Mouse (Mus musculus): ENCODE results near the gene AC170998.1. TPM values are rescaled to one million over a fixed set of nuclear protein-coding genes. Genes with fewer than 3 reads are reported as not detected.
"Not testable (repeated sequence)": the region's sequence is repeated elsewhere in the genome, so short reads cannot be mapped to it uniquely, and the experiment has no call there.

AC170998.1 gene
- total RNA-seq, 2 experiments from 2014 or later = 0.88 TPM; not detected in 1

DNA sequence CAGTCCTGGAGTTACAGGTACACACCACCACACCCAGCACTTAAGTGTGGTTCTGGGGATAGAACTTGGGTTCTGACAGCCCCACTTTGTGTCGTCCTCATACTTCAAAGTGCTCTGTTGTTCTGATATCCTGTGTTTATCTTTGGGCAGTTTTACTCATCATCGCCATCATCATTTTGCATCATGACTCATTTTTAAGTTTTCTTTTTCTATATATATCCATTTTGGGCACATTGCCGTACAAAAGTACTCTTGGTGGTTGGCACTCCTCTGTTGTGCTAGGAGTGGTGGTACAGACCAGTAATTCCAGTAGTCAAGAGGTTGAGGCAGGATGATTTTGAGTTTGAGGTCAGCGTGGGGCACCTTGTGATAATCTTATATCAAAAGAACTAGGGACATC lies 24.7 kb upstream of the AC170998.1 start:
- no peak for DNase-seq (ENCODE audit: low spot score)
- intact Hi-C loops (cut with DNase I) = no loop called here

DNA sequence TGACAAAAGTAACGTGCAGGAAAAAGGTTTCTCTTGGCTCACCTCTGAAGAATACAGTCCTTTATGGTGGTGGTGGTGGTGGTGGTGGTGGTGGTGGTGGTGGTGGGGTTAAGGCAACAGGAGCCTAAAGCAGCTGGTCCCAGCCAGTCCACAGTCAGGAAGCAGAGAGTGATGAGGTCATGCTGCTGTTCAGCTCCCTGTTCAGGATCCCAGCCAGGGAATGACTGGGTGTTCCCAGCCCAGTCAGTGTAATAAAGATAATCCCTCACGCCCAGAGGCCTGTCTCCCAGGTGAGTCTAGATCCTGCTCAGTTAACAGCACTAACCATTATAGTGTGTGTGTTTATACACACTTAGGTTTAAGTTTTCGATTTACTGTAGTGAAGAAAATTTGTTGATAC lies 24.1 kb upstream of the AC170998.1 start:
- no peak for DNase-seq (ENCODE audit: low spot score)
- intact Hi-C loops (cut with DNase I) = no loop called here

DNA sequence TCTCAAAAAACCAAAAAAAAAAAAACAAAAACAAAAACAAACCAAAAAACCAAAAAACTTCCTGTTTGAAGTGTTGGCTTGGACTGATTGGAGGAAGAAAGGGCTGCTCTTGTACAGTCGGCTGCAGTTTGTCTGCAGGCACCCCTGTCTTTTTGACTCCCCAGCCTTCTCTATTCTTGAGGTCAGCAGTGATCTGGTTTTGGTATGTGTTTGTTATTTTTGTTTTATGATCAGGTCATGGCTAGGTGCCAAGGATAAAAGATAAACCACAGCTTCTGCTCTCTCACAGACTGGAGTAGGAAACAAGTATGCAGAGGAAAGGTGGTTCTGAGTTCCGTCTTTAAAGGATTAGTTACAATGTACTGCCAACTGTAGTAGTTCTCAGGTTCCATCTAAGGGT lies 23.2 kb upstream of the AC170998.1 start:
- intact Hi-C loops (cut with DNase I) = no loop called here
- DNase-seq (ENCODE audit: low spot score) = no peak

DNA sequence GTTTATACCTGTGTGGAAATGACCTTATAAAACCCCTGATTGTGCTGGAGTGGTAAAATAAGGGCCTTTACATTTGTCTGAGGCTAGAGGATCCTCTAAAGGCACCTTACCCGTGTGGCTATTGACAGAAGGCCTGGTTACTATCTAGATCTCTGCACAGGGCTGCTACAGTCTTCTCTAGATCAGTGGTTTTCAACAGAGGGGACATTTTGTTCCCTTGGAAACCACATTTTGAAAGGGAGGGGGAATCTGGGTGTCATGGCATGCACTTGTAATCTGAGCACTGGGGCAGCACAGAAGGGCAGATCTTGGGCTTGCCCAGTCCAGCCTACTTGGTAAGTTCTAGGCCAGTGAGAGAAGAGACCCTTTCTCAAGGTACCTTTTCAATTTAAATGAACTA lies 19.2 kb upstream of the AC170998.1 start:
- intact Hi-C loops (cut with DNase I) = no loop called here
- DNase-seq (ENCODE audit: low spot score) = no peak

DNA sequence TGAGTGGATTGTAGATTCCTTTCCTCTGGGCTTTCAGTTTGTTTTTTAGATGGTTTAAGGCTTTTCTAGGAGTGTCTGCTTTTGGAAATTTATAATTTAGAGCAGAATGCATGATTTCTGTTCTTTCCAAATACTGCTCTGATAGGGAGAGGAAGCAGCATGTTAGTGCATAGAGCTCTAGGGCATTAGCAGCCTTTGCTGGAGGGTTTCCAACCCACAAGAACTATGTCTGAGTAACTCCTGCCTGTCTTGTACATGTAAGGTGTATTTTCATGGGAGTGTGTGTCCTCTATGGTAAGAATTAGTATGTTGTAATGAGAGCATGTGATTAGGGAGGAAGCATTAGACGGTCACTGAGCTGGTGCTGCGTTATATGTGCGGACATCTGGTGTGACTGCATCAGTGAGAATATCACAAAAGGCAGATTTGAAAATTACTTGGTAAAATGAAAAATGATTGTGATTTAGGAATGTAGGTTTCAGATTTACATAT lies 18.7 kb upstream of the AC170998.1 start:
- intact Hi-C loops (cut with DNase I) = no loop called here
- no peak for DNase-seq (ENCODE audit: low spot score)

DNA sequence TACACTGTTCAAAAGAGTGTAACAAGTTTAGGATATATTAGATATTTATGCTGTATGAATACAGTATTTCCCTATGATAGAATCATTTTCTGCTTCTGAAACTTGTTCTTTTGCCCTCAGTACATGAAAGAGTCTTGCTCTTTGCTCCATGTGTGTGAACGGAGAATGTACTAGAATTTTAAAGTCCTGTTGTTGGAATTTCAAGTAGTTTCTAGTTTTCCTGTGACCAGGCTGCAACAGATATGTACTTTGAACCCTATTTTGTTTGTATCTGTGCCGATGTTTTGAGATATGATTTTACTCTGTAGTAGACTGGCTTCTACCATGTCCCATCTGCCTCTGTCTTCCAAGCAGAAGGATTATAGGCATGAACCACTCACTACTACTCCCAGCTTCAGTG lies 18.1 kb upstream of the AC170998.1 start:
- no peak for DNase-seq (ENCODE audit: low spot score)
- intact Hi-C loops (cut with DNase I) = no loop called here

DNA sequence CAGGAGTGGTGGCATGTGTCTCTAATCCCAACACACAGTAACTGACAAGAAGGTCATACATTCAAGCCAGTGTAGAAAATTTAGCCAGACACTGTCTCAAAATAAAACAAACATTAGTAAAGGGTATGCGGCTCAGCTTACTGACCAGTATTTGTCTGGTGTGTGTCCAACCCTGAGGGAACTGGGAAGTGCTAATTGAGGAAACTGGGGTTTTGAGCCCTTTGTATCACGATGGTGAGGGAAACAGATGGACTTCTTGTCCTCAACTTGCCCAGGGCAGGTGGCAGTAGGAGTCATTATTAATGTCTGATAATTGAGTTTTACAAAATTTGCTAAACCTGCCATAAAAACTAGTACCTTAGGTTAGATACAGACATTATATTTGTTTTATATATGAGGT lies 16.9 kb upstream of the AC170998.1 start:
- no peak for DNase-seq (ENCODE audit: low spot score)
- intact Hi-C loops (cut with DNase I) = no loop called here

DNA sequence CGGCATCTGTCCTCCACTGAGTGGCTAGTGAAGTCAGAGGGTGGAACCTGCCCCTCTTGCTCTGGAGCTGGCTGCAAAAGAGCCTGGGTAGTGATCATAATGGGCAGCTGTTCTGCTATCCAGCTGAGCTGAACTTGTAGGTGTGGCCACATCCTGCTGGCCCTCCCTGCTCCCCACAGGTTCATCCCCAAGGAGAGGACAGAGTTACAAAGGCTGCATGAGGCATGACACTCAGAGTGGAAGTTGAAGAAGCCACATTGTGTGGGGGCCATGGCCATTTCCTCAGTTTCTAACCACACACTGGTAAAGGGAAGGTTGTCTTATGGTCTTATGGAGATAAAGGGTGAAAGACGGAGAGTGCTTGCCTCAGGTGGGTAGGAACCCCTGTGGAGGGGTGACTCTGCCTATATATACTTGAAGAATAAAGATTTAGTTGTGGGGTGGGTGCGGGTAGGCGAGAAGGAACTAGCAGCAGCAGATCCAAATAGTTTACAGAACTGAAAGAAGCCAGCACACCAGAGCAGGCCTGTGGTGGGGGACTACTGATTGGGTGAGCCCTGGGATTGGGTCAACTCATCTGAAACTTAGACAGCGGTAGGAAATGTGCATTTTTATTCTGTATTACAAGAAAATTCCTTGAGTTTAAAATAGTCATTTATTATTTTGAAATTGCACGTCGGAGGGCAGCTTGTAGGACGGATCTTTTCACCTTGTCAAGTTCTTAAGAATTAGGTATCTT lies 16.2 kb upstream of the AC170998.1 start:
- intact Hi-C loops (cut with DNase I) = no loop called here
- no peak for DNase-seq (ENCODE audit: low spot score)

DNA sequence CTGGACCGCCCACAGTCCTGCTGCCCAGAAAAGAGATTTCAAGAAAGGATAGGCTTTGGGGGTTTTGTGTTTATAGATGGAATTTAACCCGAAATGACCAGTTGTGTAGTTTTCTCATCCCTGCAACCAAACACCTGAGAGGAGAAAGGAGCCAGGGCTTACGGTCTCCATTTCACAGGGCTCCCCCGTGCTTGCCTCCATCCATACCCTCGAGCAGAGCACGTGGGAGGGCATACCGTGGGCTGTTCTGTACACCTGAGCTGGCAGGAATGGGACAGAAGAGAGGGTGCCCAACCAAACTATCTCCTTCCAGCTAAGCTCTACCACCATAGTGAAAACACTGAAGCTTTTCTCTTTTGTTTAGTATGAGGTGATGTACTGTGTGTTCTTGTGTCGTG lies 15.6 kb upstream of the AC170998.1 start:
- intact Hi-C loops (cut with DNase I) = no loop called here
- no peak for DNase-seq (ENCODE audit: low spot score)

DNA sequence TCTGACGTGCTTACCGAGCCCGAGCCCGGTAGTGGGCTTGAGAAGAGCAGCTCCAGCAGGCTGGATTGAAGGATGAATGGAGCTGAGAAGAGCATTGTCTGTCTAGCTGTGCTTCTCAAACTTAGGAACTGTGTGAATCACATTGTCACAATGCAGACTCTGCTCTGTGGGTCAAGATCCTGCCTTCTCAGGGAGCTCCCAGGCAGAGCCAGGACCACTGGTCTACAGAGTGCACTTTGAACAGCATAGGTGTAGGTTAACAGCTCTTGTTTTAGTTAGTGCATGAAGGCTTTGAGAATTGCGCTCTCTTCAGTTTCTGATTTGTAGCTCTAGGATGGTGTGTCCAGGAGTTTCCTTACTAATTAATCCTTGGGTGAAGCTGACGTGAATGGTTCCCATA lies 14.6 kb upstream of the AC170998.1 start:
- intact Hi-C loops (cut with DNase I) = no loop called here
- no peak for DNase-seq (ENCODE audit: low spot score)

DNA sequence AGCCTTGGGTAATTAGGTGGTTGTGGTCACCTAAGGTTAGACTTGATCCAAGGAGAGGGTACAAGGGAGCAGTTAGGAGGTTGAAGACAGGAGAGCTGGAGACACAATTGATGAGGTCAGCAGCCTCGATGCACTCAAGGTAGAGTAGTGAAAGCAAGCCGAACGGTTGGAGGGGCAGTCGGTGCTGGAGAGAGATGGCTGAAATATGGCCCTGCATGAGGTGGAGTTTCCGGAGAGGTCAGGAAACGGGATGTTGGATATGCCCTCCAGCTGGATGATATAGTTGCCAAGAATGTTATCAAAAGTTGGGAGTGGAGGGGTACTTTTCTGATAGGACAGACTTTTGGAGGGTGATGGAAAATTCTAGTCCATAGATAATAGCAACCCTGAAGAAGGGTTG lies 13.6 kb upstream of the AC170998.1 start:
- no peak for DNase-seq (ENCODE audit: low spot score)
- intact Hi-C loops (cut with DNase I) = no loop called here

DNA sequence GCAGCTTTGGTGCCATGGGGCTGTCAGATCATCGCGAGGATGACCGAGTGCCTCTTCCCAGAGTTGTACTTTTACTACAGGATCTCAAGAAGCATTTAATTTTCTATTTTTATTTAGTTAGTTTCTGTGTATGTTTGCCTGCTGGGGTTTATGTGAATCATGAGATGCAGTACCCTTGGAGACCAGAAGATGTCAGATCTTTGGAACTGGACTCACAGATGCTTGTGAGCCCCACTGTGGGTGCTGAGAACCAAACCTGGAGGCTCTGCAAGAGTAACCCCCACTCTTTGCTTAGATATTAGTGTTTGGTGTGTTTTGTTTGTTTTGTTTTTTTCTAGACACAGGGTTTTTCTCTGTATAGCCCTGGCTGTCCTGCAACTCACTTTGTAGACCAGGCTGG lies 11.9 kb upstream of the AC170998.1 start:
- intact Hi-C loops (cut with DNase I) = no loop called here
- DNase-seq (ENCODE audit: low spot score) = no peak

DNA sequence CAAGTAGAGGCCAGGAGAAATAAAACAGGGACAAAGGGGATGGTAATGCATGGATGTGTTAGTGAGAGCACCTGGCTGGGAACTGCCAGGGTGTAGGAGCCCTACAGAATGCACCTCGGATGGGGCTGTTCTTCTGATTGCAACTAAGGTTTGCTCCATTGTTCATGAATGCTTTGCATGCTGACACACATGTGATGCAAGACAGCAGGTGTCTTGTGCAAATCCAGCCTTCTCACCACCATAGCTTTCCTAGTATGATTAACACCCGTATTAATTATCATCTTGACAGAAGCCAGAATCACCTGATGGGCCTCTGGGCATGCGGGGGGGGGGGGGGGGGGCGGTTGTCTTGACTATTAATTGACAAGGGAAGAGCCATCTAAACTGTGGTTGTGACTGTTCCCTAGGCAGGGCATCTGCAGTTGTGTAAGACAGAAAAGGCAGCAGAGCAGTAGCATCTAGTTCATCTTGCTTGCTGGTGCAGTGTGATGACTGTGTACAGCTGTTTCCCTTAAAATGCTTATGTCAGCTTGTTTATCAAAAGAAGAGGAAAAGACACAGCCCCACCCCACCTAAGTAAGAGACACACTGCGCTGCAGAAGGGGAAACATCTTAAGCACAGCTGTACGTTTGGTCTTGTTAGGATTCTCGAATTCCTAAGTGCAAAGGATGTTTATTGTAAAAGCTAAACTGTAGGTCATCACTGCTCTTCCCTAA lies 9.9 kb upstream of the AC170998.1 start:
- DNase-seq (ENCODE audit: low spot score) = no peak

DNA sequence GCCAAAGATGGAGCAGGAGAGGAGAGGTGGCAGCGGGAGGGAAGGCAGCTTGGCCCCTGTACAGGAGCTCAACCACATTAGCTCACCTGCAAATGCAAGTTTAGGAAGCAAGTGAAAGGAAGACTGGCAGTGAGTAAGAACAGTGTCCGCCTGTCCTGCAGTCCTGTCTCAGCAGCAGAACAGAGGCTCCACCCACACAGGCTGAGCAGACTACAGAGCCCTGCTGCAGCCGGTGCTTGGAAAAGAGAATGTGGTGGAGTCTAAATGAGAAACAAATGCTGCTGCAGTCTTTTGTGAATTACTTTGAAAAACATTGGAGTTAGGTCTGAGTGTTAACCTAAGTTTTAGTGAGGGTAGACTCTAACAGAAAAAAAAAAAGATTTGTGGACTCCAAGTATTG lies 8.3 kb upstream of the AC170998.1 start:
- intact Hi-C loops (cut with DNase I) = no loop called here
- no peak for DNase-seq (ENCODE audit: low spot score)

More for the DNA sequence above, 9.9 kb upstream of the AC170998.1 start:
- intact Hi-C loops (cut with DNase I) = no loop called here

DNA sequence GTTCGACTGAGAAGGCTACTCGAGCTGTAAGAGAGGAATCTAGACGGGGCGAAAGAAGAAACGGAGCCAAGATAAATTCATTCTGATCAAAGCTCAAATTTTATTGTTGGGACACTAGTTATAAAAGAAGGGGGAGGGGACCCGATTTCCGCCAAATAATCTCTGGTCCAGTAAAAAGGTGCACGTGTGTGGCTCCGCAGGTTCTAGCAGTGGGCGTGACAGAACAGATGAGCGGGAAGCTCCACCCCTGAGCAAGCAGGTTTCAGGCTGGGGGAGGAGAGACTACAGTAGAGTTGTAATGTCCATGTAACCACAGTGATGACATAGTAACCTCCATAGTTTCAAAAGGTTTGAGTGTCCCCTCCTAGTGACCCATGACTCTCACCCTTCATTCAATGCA lies 1.6 kb downstream of the AC170998.1 start:
- DNase-seq (ENCODE audit: low spot score); intact Hi-C loops (cut with DNase I): not testable (repeated sequence)

DNA sequence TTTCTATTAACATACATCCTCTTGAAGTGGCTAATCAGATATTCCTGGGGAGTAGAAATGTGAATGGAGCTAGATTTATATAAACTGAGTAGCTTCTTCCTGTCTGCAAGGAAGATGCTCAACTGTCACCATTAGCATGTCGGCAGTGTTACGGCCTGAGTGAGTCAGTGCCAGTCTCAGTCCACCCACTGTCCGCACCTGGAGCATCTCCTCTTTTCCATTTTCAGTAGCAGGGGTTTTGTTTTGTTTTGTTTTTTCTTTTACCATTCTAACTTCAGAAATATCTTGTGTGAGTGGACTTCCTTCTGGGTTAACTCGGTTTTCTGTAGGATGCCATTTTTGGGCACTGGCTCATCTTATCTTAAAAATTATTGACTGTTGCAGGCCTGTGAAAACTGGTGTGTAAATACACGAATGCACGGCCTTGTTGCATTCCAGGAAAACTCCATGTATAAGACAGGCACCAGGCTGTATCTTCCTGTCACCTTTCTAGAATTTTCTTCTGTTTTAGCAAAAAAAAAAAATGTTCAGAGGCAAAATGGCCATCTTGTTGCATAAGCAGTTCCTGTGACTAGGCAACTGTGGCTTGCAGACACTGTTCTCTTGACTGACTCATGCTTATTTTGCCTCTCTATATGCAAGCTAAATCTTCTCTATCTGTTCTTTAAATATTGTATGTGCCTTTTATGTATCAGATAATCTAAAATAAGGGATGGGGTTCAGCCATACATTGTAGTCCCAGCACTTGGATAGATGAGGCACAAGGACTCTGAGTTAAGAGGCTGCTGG lies 9.6 kb downstream of the AC170998.1 start:
- no peak for DNase-seq (ENCODE audit: low spot score)
- intact Hi-C loops (cut with DNase I) = no loop called here

DNA sequence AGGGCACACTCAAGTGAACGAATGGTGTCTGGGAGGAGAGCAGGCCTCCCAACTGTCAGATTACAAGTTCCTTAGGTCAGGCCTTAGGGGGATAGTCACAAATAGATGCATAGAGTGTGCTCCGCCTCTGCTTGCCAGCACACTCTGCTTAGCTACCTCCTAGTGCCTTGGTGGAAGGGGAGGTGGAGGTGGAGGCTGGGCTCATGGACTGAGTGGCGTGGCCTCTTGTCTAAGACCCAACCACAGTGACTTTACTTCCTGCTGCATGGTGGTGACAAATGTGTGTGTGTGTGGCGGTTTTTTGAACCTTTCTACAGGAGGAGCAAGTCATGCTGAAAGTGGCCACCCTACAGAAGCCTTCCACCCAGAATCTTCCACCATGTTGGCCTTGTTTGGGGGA lies 10.6 kb downstream of the AC170998.1 start:
- no peak for DNase-seq (ENCODE audit: low spot score)
- intact Hi-C loops (cut with DNase I) = no loop called here

DNA sequence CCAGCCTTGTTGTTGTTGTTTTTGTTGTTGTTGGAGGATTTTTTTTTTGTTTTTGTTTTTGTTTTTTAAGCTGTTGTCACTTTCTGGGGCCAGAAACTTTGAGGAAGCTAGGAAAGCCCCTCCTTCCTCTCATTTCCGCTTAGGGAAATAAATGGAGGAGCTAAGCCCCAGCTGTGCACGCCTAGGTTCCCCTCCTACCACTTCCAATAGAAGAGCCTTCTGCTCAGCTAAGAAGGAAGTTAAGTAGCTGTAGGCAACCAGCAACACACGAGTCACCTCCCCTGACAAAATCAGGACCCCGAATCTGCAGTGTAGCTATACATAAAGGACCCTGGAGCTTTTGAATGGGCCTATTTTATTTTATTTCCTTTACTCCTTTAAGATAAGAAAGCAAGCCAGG lies 12.1 kb downstream of the AC170998.1 start:
- intact Hi-C loops (cut with DNase I) = no loop called here
- no peak for DNase-seq (ENCODE audit: low spot score)

DNA sequence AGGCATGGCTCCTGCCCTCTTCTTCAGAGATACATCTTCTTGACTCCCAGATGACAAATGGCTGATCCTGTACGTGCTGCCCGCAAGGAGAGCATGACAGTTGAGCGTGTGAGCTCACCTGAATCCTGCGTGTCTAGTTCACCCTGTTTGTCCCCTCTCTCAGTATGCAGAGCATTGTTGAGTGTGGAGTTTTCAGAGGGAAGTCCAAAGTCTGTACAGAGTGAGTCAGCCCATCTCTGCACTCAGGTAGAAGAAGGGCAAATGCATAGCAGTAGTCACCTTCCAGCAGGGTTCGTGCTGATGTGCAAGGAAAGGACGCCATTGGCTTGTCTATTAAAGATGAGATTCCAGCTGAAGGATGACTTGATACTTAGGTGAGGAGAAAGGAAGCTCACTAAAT lies 13.4 kb downstream of the AC170998.1 start:
- intact Hi-C loops (cut with DNase I) = no loop called here
- DNase-seq (ENCODE audit: low spot score) = no peak

DNA sequence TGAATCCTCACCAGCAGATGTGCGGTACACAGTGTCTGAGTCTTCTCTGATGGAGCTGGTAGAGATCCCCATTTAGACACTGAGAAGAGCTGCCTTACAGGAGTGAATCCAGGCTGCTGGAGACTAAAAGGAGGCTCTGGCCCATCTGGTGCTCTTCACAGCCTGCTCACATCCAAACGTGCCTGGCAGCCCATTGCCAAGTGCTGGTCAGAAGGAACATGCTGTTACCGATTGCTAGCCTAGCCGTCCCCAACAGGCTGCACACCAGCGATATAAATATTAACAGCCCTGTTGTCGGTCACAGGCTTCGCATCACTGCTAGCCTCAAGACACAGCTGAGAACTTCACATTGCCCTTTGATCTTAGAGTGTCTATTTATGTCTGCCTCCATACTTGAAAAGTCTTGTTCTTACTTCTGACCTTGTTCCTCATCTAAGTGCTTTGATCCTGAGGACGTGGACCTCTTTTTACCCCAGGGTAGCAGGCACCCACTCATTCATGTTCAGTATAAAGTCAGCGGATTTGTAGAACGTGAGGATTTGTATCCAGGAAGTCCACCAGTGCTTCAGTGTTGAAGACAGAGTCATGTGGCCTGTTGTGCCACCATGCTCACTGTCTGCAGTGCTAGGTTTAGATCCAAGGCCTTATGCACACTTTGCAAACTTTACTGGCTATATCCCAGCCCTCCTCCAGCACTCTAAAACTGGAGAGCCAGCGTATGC lies 17.4 kb downstream of the AC170998.1 start:
- intact Hi-C loops (cut with DNase I) = loop anchor here (10.0 kb wide), 1 partner anchor 49 kb away; the partner anchor contains the start of genes Mapk14 and Slc26a8
- DNase-seq (ENCODE audit: low spot score) = no peak

Measured in heart, postnatal 25 days (tissue).